Mouse (Mus musculus) midbrain, embryonic 14.5 days (tissue): ENCODE data around the gene Eml1. TPM values are rescaled to one million over a fixed set of nuclear protein-coding genes. Genes with fewer than 3 reads are reported as not detected.

Experiments
- ATAC-seq: fragments of 200-750 bp; cut with Nextera tagmentation; 2 replicates; pipeline ENCODE4 v1.8.0; 2017; ENCODE audit warnings: moderate number of reproducible peaks, moderate library complexity; ENCODE audit not compliant: low FRiP score, low TSS enrichment
- DNase-seq: peaks from one replicate; pipeline ENCODE4 v3.0.0-alpha.2; 2015
- H3K27ac ChIP-seq: fragments of 300-500 bp; sonication (generic); replicated peaks from 2 replicates; pipeline ENCODE4 v1.5.1; 2014; ENCODE audit warnings: mild to moderate bottlenecking, low read depth, low read length, moderate library complexity
- H3K27me3 ChIP-seq: fragments of 300-500 bp; sonication (generic); 2 replicates; pipeline ENCODE4 v1.6.1; 2014; ENCODE audit warnings: low read length, control low read depth, mixed read lengths; ENCODE audit not compliant: control insufficient read depth, insufficient read depth
- H3K36me3 ChIP-seq: fragments of 300-500 bp; sonication (generic); 2 replicates; pipeline ENCODE4 v1.6.1; 2014; ENCODE audit warnings: low read length, control low read depth; ENCODE audit not compliant: control insufficient read depth, insufficient read depth
- H3K4me1 ChIP-seq: fragments of 300-500 bp; sonication (generic); 2 replicates; pipeline ENCODE4 v1.6.1; 2014; ENCODE audit warnings: mild to moderate bottlenecking, antibody characterized with exemption, low read length, control low read depth; ENCODE audit not compliant: control insufficient read depth, insufficient read depth
- H3K4me2 ChIP-seq: fragments of 300-500 bp; sonication (generic); 2 replicates; pipeline ENCODE4 v1.6.1; 2014; ENCODE audit warnings: mild to moderate bottlenecking, low read length, moderate library complexity
- H3K4me3 ChIP-seq: fragments of 300-500 bp; sonication (generic); replicated peaks from 2 replicates; pipeline ENCODE4 v1.5.1; 2014; ENCODE audit warnings: low read depth, low read length
- H3K9ac ChIP-seq: fragments of 300-500 bp; sonication (generic); replicated peaks from 2 replicates; pipeline ENCODE4 v1.6.1; 2014; ENCODE audit warnings: mild to moderate bottlenecking, low read length, moderate library complexity
- H3K9me3 ChIP-seq: fragments of 300-500 bp; sonication (generic); 2 replicates; pipeline ENCODE4 v1.6.1; 2016; ENCODE audit warnings: low read length, control low read depth, mixed read lengths; ENCODE audit not compliant: control insufficient read depth
- WGBS: fragments of 180-500 bp; shearing (Covaris S2); extraction: QIAGEN DNeasy Blood & Tissue Kit; methylation state at CpG from one replicate; pipeline ENCODE4 v1.1.7; 2014; 5-methylcytosine and 5-hydroxymethylcytosine counted together
- polyA plus RNA-seq: library from polyadenylated mRNA; unstranded; fragments of >200 nt; fragmentation: Nextera tagmentation; extraction: Ambion mirVana; gene quantifications from 2 replicates; pipeline ENCODE4 v1.2.1, GENCODE M21; 2014

Eml1 gene
- polyA plus RNA-seq, 1 experiment from 2014 or later: 49.3 TPM

GRCm38 (mm10) chr12:108389718-108390117, 19.0 kb downstream of the Eml1 start:
- WGBS: 43% methylated on average over 3 of the region's 3 CpGs
- H3K9me3 ChIP-seq: no peaks in the 10 kb centered on the region
- no peak overlapping the region for H3K4me3 ChIP-seq
- ATAC-seq (no peak), DNase-seq (no peak)
- no peaks in the 10 kb centered on the region for H3K27me3 ChIP-seq
- H3K9ac ChIP-seq: no peak overlapping the region
- no peak overlapping the region for H3K4me2 ChIP-seq
- no peaks in the 10 kb centered on the region for H3K36me3 ChIP-seq
- no peak overlapping the region for H3K27ac ChIP-seq
- H3K4me1 ChIP-seq: peaks cover 10% of the 10 kb centered on the region; the same call in 1 of the 2 replicates

GRCm38 (mm10) chr12:108392254-108393044, 21.7 kb downstream of the Eml1 start:
- WGBS: 75% methylated on average over 12 of the region's 12 CpGs
- no peak overlapping the region for H3K4me2 ChIP-seq

GRCm38 (mm10) chr12:108393082-108393481, 22.3 kb downstream of the Eml1 start:
- Histone ChIP-seq H3K36me3 (no peaks in the 10 kb centered on the region), H3K9me3 (no peaks in the 10 kb centered on the region), H3K27ac (no peak overlapping the region), H3K4me3 (no peak overlapping the region), H3K27me3 (no peaks in the 10 kb centered on the region), H3K4me1 (peaks cover 32% of the 10 kb centered on the region), H3K9ac (no peak overlapping the region), H3K4me2 (no peak overlapping the region)
- no peak for ATAC-seq
- no peak for DNase-seq
- WGBS: 89% methylated on average over 4 of the region's 4 CpGs

More at GRCm38 (mm10) chr12:108392254-108393044, 21.7 kb downstream of the Eml1 start:
- H3K27ac ChIP-seq: no peak overlapping the region
- DNase-seq: no peak
- H3K4me1 ChIP-seq: peaks cover 31% of the 10 kb centered on the region
- no peak for ATAC-seq
- no peak overlapping the region for H3K4me3 ChIP-seq
- H3K36me3 ChIP-seq: no peaks in the 10 kb centered on the region
- H3K9me3 ChIP-seq: no peaks in the 10 kb centered on the region
- H3K9ac ChIP-seq: no peak overlapping the region
- H3K27me3 ChIP-seq: no peaks in the 10 kb centered on the region

- Histone ChIP-seq H3K9ac (no peak overlapping the region), H3K27ac (no peak overlapping the region), H3K27me3 (no peaks in the 10 kb centered on the region), H3K4me3 (no peak overlapping the region), H3K36me3 (no peaks in the 10 kb centered on the region), H3K4me2 (no peak overlapping the region), H3K4me1 (peaks cover 32% of the 10 kb centered on the region), H3K9me3 (no peaks in the 10 kb centered on the region)
- DNase-seq (no peak), ATAC-seq (no peak)
- WGBS: 76% methylated on average over 4 of the region's 4 CpGs
Observed at GRCm38 (mm10) chr12:108393637-108394036, 22.9 kb downstream of the Eml1 start.

DNA sequence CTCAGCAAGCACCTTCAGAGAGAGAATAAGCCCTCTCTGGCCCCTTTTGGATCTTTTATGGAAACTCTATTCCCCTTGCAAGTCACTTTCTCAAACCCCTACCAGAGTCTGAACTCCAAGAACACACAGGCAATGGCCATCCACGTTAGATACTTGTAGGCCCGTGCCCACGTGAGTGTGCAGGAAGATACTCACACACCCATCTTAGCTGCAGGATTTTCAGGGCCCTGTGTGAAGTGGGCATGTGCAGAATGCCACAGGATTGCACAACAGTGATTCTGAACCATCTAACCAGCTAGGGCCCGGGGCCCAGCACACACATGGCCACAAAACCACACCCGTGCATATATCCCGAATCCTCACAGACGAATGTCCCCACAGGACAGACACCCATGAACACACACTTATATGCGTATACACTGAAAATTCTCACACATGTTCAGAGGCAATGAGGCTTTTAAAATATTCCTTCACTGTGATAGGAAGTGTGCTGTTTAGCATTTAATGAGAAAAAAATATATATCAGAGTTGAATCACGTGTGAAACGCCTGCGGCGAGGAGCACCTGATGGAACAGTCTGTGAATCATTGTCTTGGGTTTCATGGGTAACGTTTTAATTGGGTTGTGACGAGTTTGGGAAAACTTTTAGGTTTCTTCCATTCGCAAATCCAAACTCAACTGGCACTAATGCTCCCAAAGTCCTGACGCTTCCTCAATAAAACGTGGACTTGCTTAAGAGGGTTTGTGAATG, 24.0 kb downstream of the Eml1 start:
- ATAC-seq: no peak
- Histone ChIP-seq H3K9me3 (no peaks in the 10 kb centered on the region), H3K4me3 (no peak overlapping the region), H3K9ac (no peak overlapping the region), H3K4me2 (no peak overlapping the region), H3K27me3 (no peaks in the 10 kb centered on the region), H3K36me3 (no peaks in the 10 kb centered on the region), H3K27ac (peak overlapping the region; percentile 84), H3K4me1 (peaks cover 32% of the 10 kb centered on the region)
- WGBS: 90% methylated on average over 17 of the region's 17 CpGs
- no peak for DNase-seq

GRCm38 (mm10) chr12:108395285-108395660, 24.5 kb downstream of the Eml1 start:
- Histone ChIP-seq H3K4me3 (no peak overlapping the region), H3K4me1 (peaks cover 32% of the 10 kb centered on the region), H3K27me3 (no peaks in the 10 kb centered on the region), H3K27ac (peak overlapping the region; percentile 84), H3K4me2 (no peak overlapping the region), H3K36me3 (no peaks in the 10 kb centered on the region), H3K9ac (no peak overlapping the region), H3K9me3 (no peaks in the 10 kb centered on the region)
- 72% methylated on average over 6 of the region's 6 CpGs for WGBS
- DNase-seq (peak; percentile 48), ATAC-seq (no peak)

DNA sequence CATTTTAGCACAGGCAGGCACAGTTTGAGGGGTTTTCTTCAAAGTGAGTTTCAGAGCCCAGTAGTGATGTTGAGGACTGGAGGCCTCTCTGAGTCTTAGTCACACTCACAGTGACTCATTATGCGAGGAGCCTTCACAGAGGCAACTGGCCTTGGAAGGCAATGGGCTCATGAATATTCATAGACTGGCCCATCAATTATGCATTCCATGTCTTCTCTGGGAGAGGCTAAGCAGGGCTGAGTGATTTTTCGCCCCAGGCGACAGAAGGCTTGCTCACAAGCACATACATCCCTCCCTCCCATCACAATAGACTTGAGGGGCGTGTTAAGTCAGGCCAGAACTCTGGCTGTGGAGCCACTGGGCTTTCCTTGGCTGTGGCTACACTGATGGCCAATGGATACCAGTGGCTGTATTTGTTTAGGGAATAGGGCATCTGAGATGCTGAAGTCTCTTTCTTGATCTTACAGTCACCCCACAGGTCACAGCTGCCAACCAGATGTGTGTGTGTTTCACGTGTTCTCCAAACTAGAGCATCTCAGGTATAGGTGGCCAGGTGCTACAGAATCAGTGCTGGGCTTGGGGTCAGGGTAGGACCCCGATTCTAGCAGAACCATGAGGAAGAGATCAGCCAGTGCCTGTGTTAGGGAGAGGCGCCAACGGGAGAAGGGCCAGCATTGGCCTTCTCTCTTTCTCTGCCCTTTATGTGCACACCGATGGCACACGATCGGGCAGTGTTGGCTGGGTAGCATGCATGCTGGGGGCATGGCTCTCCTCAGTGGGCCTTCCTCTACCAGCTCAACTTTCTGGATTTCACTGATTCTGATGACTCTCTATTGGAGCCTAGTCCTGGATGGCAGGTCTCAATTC, 25.6 kb downstream of the Eml1 start:
- ATAC-seq (peak; percentile 94), DNase-seq (peak; percentile 97)
- 52% methylated on average over 11 of the region's 11 CpGs for WGBS
- Histone ChIP-seq H3K9ac (no peak overlapping the region; the same call in 1 of the 2 replicates), H3K4me3 (no peak overlapping the region), H3K4me1 (peaks cover 32% of the 10 kb centered on the region), H3K36me3 (no peaks in the 10 kb centered on the region), H3K4me2 (0 out of 2 replicates have a peak overlapping the region, but pooled peaks have one; percentile 4), H3K27me3 (no peaks in the 10 kb centered on the region), H3K27ac (peak overlapping the region; percentile 84), H3K9me3 (no peaks in the 10 kb centered on the region)

DNA sequence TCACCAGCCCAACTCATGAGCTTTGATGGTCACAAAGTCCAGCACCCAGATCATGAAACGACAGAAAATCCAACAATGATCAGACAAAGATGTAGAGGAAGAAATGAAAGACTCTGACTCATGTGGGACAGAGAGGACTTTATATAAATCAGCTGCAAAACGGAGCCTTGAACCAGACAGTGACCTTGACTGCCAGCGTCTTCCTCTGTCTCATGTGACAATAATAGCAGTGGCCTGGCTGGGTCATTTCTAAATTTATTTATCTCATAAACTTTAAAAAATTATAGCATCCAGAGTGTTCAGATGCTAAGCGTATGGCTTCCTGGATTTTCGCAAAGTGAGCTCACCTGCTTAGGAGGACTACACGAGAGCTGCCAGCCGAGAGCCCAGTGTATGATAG, 27.9 kb downstream of the Eml1 start:
- no peak overlapping the region for H3K4me2 ChIP-seq
- 92% methylated on average over 7 of the region's 7 CpGs for WGBS
- no peak for DNase-seq

More for the DNA sequence above, 27.9 kb downstream of the Eml1 start:
- Histone ChIP-seq H3K36me3 (no peaks in the 10 kb centered on the region), H3K4me3 (no peak overlapping the region), H3K9ac (no peak overlapping the region), H3K27ac (no peak overlapping the region), H3K27me3 (no peaks in the 10 kb centered on the region), H3K9me3 (no peaks in the 10 kb centered on the region), H3K4me1 (peaks cover 25% of the 10 kb centered on the region)
- ATAC-seq: no peak
